Mouse (Mus musculus): ENCODE data around the gene Klhl12. TPM values are rescaled to one million over a fixed set of nuclear protein-coding genes. Genes with fewer than 3 reads are reported as not detected.
"Not testable (repeated sequence)": the region's sequence is repeated elsewhere in the genome, so short reads cannot be mapped to it uniquely, and the experiment has no call there.

The Klhl12 gene
- polyA plus RNA-seq, 1 experiment from 2014 or later: 18.6 TPM

DNA sequence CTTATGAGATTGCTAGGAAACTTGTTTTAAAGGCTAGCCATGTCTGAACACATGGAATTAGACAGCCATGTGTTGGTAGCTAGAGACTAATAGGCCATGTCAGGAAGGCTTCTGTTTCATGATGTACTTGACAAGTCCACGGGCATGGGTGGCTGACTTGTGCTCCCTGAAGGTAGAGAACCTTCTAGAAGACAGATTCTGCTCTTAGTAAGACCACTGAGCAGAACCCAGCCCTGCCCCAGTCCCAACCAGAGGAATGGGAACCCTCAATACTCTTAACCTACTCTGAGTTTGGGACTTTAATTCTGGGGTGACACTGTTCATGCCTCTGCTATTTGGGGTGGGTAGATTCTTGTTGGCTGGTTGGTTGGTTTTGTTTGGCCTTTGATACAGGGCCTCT lies 69.7 kb downstream of the Klhl12 start:
- CTCF ChIA-PET: no interaction called here
- no peak for ATAC-seq

GRCm38 (mm10) chr1:134526752-134527151 lies 71.4 kb downstream of the Klhl12 start:
- ATAC-seq: no peak

More for the DNA sequence above, 69.7 kb downstream of the Klhl12 start:
- in situ Hi-C loops (cut with MboI; ENCODE audit: low pct_unique_long_range_greater_than_20kb): no loop called here
- H3K27me3 ChIP-seq: no peaks in the 10 kb centered on the region
- no peak for TF ChIP-seq CTCF (IDR thresholded peaks at IDR 0.05)
- POLR2A ChIA-PET: no interaction called here
- DNase-seq (ENCODE audit: low read depth, low spot score): no peak

GRCm38 (mm10) chr1:134530618-134531017 lies 75.3 kb downstream of the Klhl12 start:
- in situ Hi-C loops (cut with MboI; ENCODE audit: low pct_unique_long_range_greater_than_20kb): no loop called here
- DNase-seq (ENCODE audit: low read depth, low spot score) (no peak), ATAC-seq (no peak)
- H3K27me3 ChIP-seq: no peaks in the 10 kb centered on the region
- CTCF ChIA-PET: no interaction called here
- no peak for TF ChIP-seq CTCF (IDR thresholded peaks at IDR 0.05)
- POLR2A ChIA-PET: no interaction called here

More at GRCm38 (mm10) chr1:134526752-134527151, 71.4 kb downstream of the Klhl12 start:
- no peak for DNase-seq (ENCODE audit: low read depth, low spot score)
- ChIA-PET POLR2A (interaction anchor here (1.4 kb wide), 1 partner anchor 18 kb away, joined by 3 read pairs; no protein-coding TSS in a partner anchor), CTCF (no interaction called here)
- in situ Hi-C loops (cut with MboI; ENCODE audit: low pct_unique_long_range_greater_than_20kb): no loop called here
- H3K27me3 ChIP-seq: no peaks in the 10 kb centered on the region
- no peak for TF ChIP-seq CTCF (IDR thresholded peaks at IDR 0.05)

- H3K27me3 ChIP-seq; ATAC-seq; CTCF ChIA-PET; POLR2A ChIA-PET; in situ Hi-C loops (cut with MboI; ENCODE audit: low pct_unique_long_range_greater_than_20kb); DNase-seq (ENCODE audit: low read depth, low spot score): not testable (repeated sequence)
Observed at GRCm38 (mm10) chr1:134533710-134534109, 78.4 kb downstream of the Klhl12 start.

DNA sequence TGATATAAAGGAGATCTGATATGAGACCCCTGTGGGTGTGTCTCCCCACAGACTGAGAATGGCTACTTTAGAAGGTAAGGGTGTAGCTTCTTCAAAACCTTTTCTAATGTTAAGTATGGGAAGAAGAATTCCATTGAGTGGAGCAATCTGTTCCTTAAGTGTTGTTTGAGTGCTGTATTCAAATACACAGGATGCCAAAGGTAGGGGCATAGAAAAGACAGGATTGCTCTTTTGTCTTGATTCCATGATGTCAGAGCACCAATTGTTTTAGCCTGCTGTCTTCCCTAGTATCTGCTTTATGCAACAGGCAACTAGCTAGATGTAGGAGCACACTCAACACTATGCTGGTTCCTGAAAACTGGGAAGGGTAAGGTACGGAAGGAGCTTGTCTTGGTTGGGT lies 79.7 kb downstream of the Klhl12 start:
- DNase-seq (ENCODE audit: low read depth, low spot score): no peak
- no peak for TF ChIP-seq CTCF (IDR thresholded peaks at IDR 0.05)
- no peak for ATAC-seq
- CTCF ChIA-PET: no interaction called here
- in situ Hi-C loops (cut with MboI; ENCODE audit: low pct_unique_long_range_greater_than_20kb): no loop called here
- POLR2A ChIA-PET: no interaction called here
- no peaks in the 10 kb centered on the region for H3K27me3 ChIP-seq

DNA sequence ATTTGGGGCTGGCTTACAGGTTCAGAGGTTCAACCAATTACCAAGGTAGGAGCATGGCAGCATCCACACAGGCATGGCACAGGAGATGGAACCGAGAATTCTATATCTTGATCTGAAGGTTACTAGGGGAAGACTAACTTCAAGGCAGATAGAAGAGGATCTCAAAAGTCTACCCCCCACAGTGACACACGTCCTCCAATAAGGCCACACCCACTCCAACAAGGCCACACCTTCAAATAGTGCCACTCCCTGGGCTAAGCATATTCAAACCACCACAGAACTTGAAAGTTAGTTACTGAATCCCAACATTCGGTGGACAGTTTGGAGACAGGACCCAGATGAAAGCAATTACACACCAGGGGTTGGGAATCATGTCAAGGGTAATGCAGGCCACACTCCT lies 80.2 kb downstream of the Klhl12 start:
- ChIA-PET CTCF (no interaction called here), POLR2A (no interaction called here)
- no peak for TF ChIP-seq CTCF (IDR thresholded peaks at IDR 0.05)
- in situ Hi-C loops (cut with MboI; ENCODE audit: low pct_unique_long_range_greater_than_20kb): no loop called here
- DNase-seq (ENCODE audit: low read depth, low spot score): no peak
- H3K27me3 ChIP-seq: no peaks in the 10 kb centered on the region
- no peak for ATAC-seq

- TF ChIP-seq CTCF (IDR thresholded peaks at IDR 0.05): no peak
- DNase-seq (ENCODE audit: low read depth, low spot score) (no peak), ATAC-seq (no peak)
- H3K27me3 ChIP-seq: no peaks in the 10 kb centered on the region
- ChIA-PET CTCF (no interaction called here), POLR2A (no interaction called here)
- in situ Hi-C loops (cut with MboI; ENCODE audit: low pct_unique_long_range_greater_than_20kb): no loop called here
Observed at GRCm38 (mm10) chr1:134540610-134541009, 85.3 kb downstream of the Klhl12 start.

Other genes starting within 250 kb of the Klhl12 start
- 2.4 TPM for gene Adora1, start 220.1 kb upstream of the Klhl12 start, polyA plus RNA-seq (2021)
- not detected for gene Myog, start 165.5 kb upstream of the Klhl12 start, polyA plus RNA-seq (2021)
- gene Ppfia4, start 122.6 kb upstream of the Klhl12 start, polyA plus RNA-seq (2021): 0.30 TPM
- 67.9 TPM for gene Tmem183a, start 93.6 kb upstream of the Klhl12 start, polyA plus RNA-seq (2021)
- not detected for gene 4933406M09Rik, start 69.6 kb upstream of the Klhl12 start, polyA plus RNA-seq (2021)
- gene Cyb5r1, start 50.0 kb upstream of the Klhl12 start, polyA plus RNA-seq (2021): 104 TPM
- 144 TPM for gene Adipor1, start 40.2 kb upstream of the Klhl12 start, polyA plus RNA-seq (2021)
- 24.6 TPM for gene Rabif, start 39.1 kb downstream of the Klhl12 start, polyA plus RNA-seq (2021)
- not detected for gene Mgat4e, start 94.2 kb downstream of the Klhl12 start, polyA plus RNA-seq (2021)
- gene Kdm5b, start 104.6 kb downstream of the Klhl12 start, polyA plus RNA-seq (2021): 34.3 TPM
- 0.37 TPM for gene Syt2, start 191.1 kb downstream of the Klhl12 start, polyA plus RNA-seq (2021)